Mouse (Mus musculus) embryonic facial prominence, embryonic 13.5 days (tissue): ENCODE measurements around the gene Cdk2ap2. TPM values are rescaled to one million over a fixed set of nuclear protein-coding genes. Genes with fewer than 3 reads are reported as not detected.

Source experiments
- ATAC-seq: fragments of 200-750 bp; cut with Nextera tagmentation; 2 replicates; pipeline ENCODE4 v1.8.0; 2017; ENCODE audit warnings: low read depth; ENCODE audit not compliant: insufficient number of reproducible peaks, insufficient read depth, low FRiP score, low TSS enrichment
- H3K27ac ChIP-seq: fragments of 300-500 bp; sonication (generic); 2 replicates; pipeline ENCODE4 v1.5.1; 2015; ENCODE audit warnings: moderate library complexity, mild to moderate bottlenecking, inconsistent platforms
- H3K27me3 ChIP-seq: fragments of 300-500 bp; sonication (generic); 2 replicates; pipeline ENCODE4 v1.6.1; 2015; ENCODE audit warnings: mild to moderate bottlenecking, inconsistent platforms
- H3K36me3 ChIP-seq: fragments of 300-500 bp; sonication (generic); 2 replicates; pipeline ENCODE4 v1.6.1; 2015; ENCODE audit warnings: mild to moderate bottlenecking, inconsistent platforms
- H3K4me1 ChIP-seq: fragments of 300-500 bp; sonication (generic); 2 replicates; pipeline ENCODE4 v1.6.1; 2015; ENCODE audit warnings: inconsistent platforms
- H3K4me2 ChIP-seq: fragments of 300-500 bp; sonication (generic); 2 replicates; pipeline ENCODE4 v1.6.1; 2015; ENCODE audit warnings: moderate library complexity, mild to moderate bottlenecking, inconsistent platforms
- H3K4me3 ChIP-seq: fragments of 300-500 bp; sonication (generic); 2 replicates; pipeline ENCODE4 v1.5.1; 2015; ENCODE audit warnings: mild to moderate bottlenecking, inconsistent platforms
- H3K9ac ChIP-seq: fragments of 300-500 bp; sonication (generic); 2 replicates; pipeline ENCODE4 v1.6.1; 2015; ENCODE audit warnings: mild to moderate bottlenecking, inconsistent platforms
- H3K9me3 ChIP-seq: fragments of 300-500 bp; sonication (generic); 2 replicates; pipeline ENCODE4 v1.6.1; 2016; ENCODE audit warnings: inconsistent platforms
- WGBS: fragments of 180-500 bp; shearing (Covaris S2); methylation state at CpG from one replicate; pipeline ENCODE4 v1.1.7; 2015; ENCODE audit warnings: mixed read lengths; 5-methylcytosine and 5-hydroxymethylcytosine counted together
- polyA plus RNA-seq: library from polyadenylated mRNA; unstranded; fragments of >200 nt; fragmentation: Nextera tagmentation; extraction: Ambion mirVana; gene quantifications from 2 replicates; pipeline ENCODE4 v1.2.1, GENCODE M21; 2015

Cdk2ap2 gene
- polyA plus RNA-seq, 1 experiment from 2014 or later, result 62.3 TPM

DNA sequence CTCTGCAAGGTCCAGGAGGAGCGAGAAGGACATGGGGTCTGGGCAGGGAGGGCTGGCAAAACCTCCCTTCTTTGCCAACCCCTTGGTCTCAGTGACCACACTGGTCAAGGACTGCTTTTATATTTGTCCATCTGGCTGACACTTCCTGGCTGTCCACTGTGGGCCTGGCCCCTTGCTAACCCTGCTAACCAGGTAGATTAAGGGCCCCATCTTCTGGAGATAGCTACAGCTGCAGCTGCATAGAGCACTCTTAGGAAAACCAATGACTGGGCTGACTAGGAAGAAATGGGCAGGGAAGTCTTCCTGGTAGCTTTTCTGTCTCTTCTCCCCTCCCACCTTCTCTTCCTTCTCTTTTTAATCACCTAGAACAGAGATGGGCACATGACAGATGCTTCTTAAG is 12.0 kb upstream of the Cdk2ap2 start:
- Histone ChIP-seq H3K4me3 (no peak overlapping the region), H3K9ac (no peak overlapping the region), H3K4me1 (0 out of 2 replicates have a peak, but pooled peaks cover 3% of the 10 kb centered on the region), H3K36me3 (no peaks in the 10 kb centered on the region), H3K4me2 (no peak overlapping the region), H3K27me3 (0 out of 2 replicates have a peak, but pooled peaks cover 7% of the 10 kb centered on the region), H3K27ac (no peak overlapping the region), H3K9me3 (no peaks in the 10 kb centered on the region)
- WGBS, result 93% methylated on average over 1 of the region's 1 CpGs
- no peak for ATAC-seq

- no peak overlapping the region for H3K9ac ChIP-seq
- no peak overlapping the region for H3K4me2 ChIP-seq
- H3K4me3 ChIP-seq, result no peak overlapping the region
- H3K4me1 ChIP-seq, result 0 out of 2 replicates have a peak, but pooled peaks cover 3% of the 10 kb centered on the region
- WGBS, result 88% methylated on average over 15 of the region's 15 CpGs
- H3K9me3 ChIP-seq, result no peaks in the 10 kb centered on the region
- no peaks in the 10 kb centered on the region for H3K36me3 ChIP-seq
- no peak overlapping the region for H3K27ac ChIP-seq
- H3K27me3 ChIP-seq, result peaks cover 7% of the 10 kb centered on the region; the same call in 1 of the 2 replicates
- ATAC-seq, result no peak
These were observed 10.8 kb upstream of the Cdk2ap2 start for GRCm38 (mm10) chr19:4086156-4086555.

DNA sequence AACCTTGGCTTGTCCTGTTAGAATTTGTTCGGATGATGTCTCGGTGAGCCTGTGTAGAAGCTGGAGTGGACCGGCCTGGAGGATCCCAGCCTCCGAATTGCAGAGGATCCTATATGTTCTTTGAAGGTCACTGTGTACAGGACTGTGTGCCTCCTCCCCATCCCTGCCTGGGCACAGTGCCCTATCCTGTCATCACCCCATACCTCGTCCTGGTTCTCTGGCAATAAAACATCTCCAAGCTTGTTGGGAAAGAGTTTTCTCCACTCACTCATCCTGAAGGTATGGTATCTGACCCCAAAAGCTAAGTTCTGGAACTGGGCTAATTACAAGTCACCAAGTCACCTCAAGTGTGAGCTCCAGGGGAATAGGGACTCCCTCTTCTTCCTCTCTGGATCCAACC is 9.9 kb upstream of the Cdk2ap2 start:
- 0 out of 2 replicates have a peak, but pooled peaks cover 3% of the 10 kb centered on the region for H3K4me1 ChIP-seq
- no peak for ATAC-seq
- H3K9ac ChIP-seq, result no peak overlapping the region
- no peaks in the 10 kb centered on the region for H3K36me3 ChIP-seq
- H3K4me2 ChIP-seq, result no peak overlapping the region
- H3K27ac ChIP-seq, result no peak overlapping the region
- H3K9me3 ChIP-seq, result no peaks in the 10 kb centered on the region
- 90% methylated on average over 5 of the region's 5 CpGs for WGBS
- no peak overlapping the region for H3K4me3 ChIP-seq
- peaks cover 7% of the 10 kb centered on the region; the same call in 1 of the 2 replicates for H3K27me3 ChIP-seq

DNA sequence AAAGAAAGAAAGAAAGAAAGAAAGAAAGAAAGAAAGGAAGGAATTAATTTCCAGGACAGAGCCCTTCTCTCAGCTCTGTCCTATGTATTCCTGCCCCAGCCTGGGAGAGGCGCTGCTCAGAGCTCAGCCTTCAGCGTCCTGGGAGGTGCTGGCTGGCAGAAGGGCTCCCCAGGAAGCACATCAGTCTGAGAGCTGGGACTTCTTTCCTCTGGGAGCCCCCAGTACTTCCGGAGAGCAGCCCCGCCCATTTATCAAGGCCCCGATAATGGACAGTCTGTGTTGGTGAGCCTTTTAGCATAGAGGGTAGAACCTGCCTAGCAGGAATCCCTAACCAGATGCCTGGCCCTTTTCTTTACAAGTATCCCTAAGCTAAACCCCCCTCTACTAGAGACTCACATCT is 8.8 kb upstream of the Cdk2ap2 start:
- no peaks in the 10 kb centered on the region for H3K9me3 ChIP-seq
- no peaks in the 10 kb centered on the region for H3K36me3 ChIP-seq
- no peak overlapping the region for H3K9ac ChIP-seq
- WGBS, result 43% methylated on average over 5 of the region's 5 CpGs
- H3K4me1 ChIP-seq, result 0 out of 2 replicates have a peak, but pooled peaks cover 3% of the 10 kb centered on the region
- H3K4me2 ChIP-seq, result no peak overlapping the region
- no peak overlapping the region for H3K27ac ChIP-seq
- ATAC-seq, result no peak
- H3K27me3 ChIP-seq, result peaks cover 7% of the 10 kb centered on the region; the same call in 1 of the 2 replicates
- H3K4me3 ChIP-seq, result no peak overlapping the region

- H3K27ac ChIP-seq, result no peak overlapping the region
- 76% methylated on average over 6 of the region's 6 CpGs for WGBS
- H3K4me1 ChIP-seq, result no peaks in the 10 kb centered on the region
- no peaks in the 10 kb centered on the region for H3K9me3 ChIP-seq
- H3K4me3 ChIP-seq, result no peak overlapping the region
- no peak overlapping the region for H3K4me2 ChIP-seq
- no peak for ATAC-seq
- H3K36me3 ChIP-seq, result no peaks in the 10 kb centered on the region
- peaks cover 6% of the 10 kb centered on the region; the same call in 1 of the 2 replicates for H3K27me3 ChIP-seq
- no peak overlapping the region for H3K9ac ChIP-seq
These were observed 7.9 kb upstream of the Cdk2ap2 start for GRCm38 (mm10) chr19:4089128-4089527.

DNA sequence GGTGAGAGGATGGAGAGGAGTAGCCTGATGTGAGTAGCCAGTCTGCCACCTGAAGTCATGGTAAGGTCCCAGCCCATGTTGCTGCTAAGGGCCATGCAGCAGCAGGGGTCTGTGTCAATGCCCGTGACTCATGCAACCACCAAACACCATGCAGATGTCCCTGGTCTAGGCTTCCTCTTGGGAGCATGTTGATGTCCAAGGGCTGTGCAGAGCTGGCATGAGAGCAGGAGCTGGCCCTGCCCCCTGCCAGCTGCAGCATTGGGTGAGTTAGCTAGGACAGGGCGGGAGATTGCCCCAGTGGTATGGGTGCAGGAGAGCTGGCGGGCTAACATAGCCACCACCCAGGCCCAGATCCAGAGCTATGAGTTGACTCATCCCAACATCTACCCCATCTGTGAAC is 6.5 kb upstream of the Cdk2ap2 start:
- Histone ChIP-seq H3K27me3 (no peaks in the 10 kb centered on the region; the same call in 1 of the 2 replicates), H3K4me1 (no peaks in the 10 kb centered on the region), H3K9ac (no peak overlapping the region), H3K27ac (no peak overlapping the region), H3K4me3 (no peak overlapping the region), H3K36me3 (no peaks in the 10 kb centered on the region), H3K4me2 (no peak overlapping the region), H3K9me3 (no peaks in the 10 kb centered on the region)
- WGBS, result 88% methylated on average over 3 of the region's 3 CpGs
- ATAC-seq, result no peak

DNA sequence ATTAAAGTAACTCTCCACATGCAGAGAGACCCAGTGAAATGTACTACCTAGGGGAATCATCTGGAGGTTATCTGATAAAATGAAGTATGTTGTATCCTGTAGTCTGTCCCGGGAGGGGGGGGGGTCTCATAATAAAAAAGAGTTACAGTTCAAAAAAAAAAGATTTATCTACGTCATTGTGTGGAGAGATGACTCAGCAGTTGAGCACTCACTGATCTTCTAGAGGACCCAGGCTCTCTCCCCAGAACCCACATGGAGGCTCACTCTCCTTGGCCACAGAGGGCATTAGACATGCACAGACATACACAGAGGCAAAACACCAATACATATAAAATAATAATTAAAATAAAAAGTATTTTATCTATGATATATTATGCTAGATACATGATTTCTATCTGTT is 5.6 kb upstream of the Cdk2ap2 start:
- Histone ChIP-seq H3K4me2 (no peak overlapping the region), H3K9ac (no peak overlapping the region), H3K9me3 (no peaks in the 10 kb centered on the region), H3K4me3 (no peak overlapping the region), H3K27me3 (no peaks in the 10 kb centered on the region; the same call in 1 of the 2 replicates), H3K36me3 (no peaks in the 10 kb centered on the region), H3K27ac (no peak overlapping the region), H3K4me1 (peaks cover 6% of the 10 kb centered on the region)
- no peak for ATAC-seq
- 59% methylated on average over 2 of the region's 2 CpGs for WGBS

DNA sequence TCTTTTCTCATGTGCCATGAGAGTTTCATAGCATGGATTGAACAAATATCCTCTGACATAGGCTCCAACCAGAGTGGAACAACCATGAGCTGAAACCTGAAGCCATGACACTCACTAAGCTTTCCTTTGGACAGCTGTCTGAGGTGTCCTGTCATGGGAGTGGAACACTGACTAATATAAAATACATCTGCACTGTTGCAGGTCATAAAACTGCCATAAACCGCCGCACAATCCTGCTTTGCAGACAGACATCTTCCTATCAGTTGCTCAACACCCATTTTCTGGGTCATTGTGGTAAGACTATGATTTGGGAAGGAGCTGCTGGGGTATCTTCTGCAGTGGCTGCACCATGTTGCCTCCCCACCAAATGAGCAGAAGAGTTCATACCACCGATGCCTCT is 4.2 kb upstream of the Cdk2ap2 start:
- H3K4me2 ChIP-seq, result no peak overlapping the region
- WGBS, result 88% methylated on average over 3 of the region's 3 CpGs
- no peak for ATAC-seq
- no peak overlapping the region for H3K9ac ChIP-seq
- no peak overlapping the region for H3K27ac ChIP-seq
- peaks cover 13% of the 10 kb centered on the region for H3K4me1 ChIP-seq
- H3K9me3 ChIP-seq, result no peaks in the 10 kb centered on the region
- H3K27me3 ChIP-seq, result no peaks in the 10 kb centered on the region; the same call in 1 of the 2 replicates
- H3K4me3 ChIP-seq, result no peak overlapping the region
- no peaks in the 10 kb centered on the region for H3K36me3 ChIP-seq

GRCm38 (mm10) chr19:4093772-4094171 is 3.2 kb upstream of the Cdk2ap2 start:
- Histone ChIP-seq H3K36me3 (no peaks in the 10 kb centered on the region), H3K4me3 (no peak overlapping the region), H3K4me2 (no peak overlapping the region), H3K4me1 (peaks cover 22% of the 10 kb centered on the region), H3K9me3 (no peaks in the 10 kb centered on the region), H3K9ac (no peak overlapping the region), H3K27me3 (no peaks in the 10 kb centered on the region; the same call in 1 of the 2 replicates), H3K27ac (no peak overlapping the region)
- ATAC-seq, result no peak
- 70% methylated on average over 7 of the region's 7 CpGs for WGBS

GRCm38 (mm10) chr19:4094348-4094747 is 2.6 kb upstream of the Cdk2ap2 start:
- Histone ChIP-seq H3K4me3 (no peak overlapping the region), H3K9ac (peak overlapping the region; percentile 32; the same call in 1 of the 2 replicates), H3K4me2 (no peak overlapping the region), H3K27me3 (peaks cover 5% of the 10 kb centered on the region), H3K36me3 (no peaks in the 10 kb centered on the region), H3K4me1 (peaks cover 28% of the 10 kb centered on the region), H3K9me3 (no peaks in the 10 kb centered on the region), H3K27ac (no peak overlapping the region)
- 72% methylated on average over 3 of the region's 3 CpGs for WGBS
- ATAC-seq, result no peak

- no peak for ATAC-seq
- WGBS, result 82% methylated on average over 5 of the region's 5 CpGs
- no peaks in the 10 kb centered on the region for H3K9me3 ChIP-seq
These were observed 2.1 kb upstream of the Cdk2ap2 start for GRCm38 (mm10) chr19:4094774-4095303.

DNA sequence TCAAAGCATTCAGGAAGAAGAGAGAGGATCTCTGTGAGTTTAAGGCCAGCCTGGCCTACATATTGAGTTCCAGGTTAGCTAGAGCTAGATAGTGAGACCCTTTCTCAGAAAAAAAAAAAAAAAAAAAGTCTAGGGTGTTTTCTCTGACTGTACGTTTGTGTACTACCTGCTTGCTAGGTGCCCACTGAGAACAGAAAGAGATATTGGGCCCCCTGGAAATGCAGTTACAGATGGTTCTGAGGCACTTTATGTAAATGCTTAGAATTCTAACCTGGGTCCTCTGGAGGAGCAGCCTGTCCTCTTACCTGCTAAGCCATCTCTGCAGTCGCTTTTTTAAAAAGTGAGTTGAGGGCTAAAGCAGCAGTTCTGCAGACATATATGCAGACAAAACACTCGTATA is 1.2 kb upstream of the Cdk2ap2 start:
- ATAC-seq, result no peak
- Histone ChIP-seq H3K4me1 (peaks cover 42% of the 10 kb centered on the region), H3K4me2 (no peak overlapping the region), H3K27ac (no peak overlapping the region), H3K36me3 (no peaks in the 10 kb centered on the region), H3K9ac (no peak overlapping the region), H3K27me3 (peaks cover 20% of the 10 kb centered on the region), H3K4me3 (no peak overlapping the region), H3K9me3 (no peaks in the 10 kb centered on the region)
- WGBS, result 65% methylated on average over 3 of the region's 3 CpGs

More at GRCm38 (mm10) chr19:4094774-4095303, 2.1 kb upstream of the Cdk2ap2 start:
- Histone ChIP-seq H3K27me3 (peaks cover 10% of the 10 kb centered on the region), H3K4me3 (no peak overlapping the region), H3K36me3 (no peaks in the 10 kb centered on the region), H3K27ac (no peak overlapping the region), H3K4me2 (no peak overlapping the region), H3K9ac (no peak overlapping the region), H3K4me1 (peaks cover 33% of the 10 kb centered on the region)
